Mouse (Mus musculus) common myeloid progenitor, adult 5-6 weeks (primary cell): ENCODE measurements at regions not wholly inside any gene's neighbourhood (a gene's known extent, or its start where the extent isn't known, plus 50 kb on each side); places are given as distances from the start of the nearest gene placed in this dataset.

Experiments used
- ATAC-seq: replicated peaks from 2 replicates; pipeline ENCODE4 v1.8.0; 2016; ENCODE audit warnings: low read depth, mild to moderate bottlenecking, moderate TSS enrichment, inconsistent platforms; ENCODE audit not compliant: poor library complexity, severe bottlenecking

DNA sequence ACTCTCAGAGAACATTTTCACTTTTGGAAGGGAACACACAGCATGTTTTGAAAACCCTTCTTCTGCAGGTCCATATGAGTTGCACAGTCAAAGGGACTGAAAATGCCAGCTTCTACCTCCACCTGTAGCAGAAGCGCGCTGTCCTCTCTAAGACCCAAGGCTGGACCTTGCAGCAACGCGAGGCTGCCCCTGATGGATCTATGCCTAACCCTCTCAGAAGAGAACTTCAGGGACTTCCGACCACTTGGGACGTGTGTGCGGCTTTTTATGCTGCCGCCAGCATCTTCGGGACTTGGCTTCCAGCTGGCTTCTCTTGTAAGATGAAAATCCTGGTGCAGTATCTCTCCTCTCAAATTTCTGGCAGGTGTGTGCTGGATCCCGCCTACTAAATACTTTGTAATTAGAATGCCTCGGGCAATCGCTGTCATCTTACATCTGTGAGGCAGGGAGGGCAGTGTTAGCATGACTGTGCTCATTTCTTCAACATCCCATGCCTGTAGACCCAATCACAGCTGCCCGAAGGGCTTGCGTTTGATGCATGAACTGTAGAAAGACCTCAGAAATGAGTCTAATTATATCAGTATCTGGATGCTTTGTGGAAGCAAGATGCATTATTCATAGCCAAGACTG is 171.8 kb upstream of the Rnf219 start:
- ATAC-seq, result no peak

GRCm38 (mm10) chr14:104692616-104693015 is 170.2 kb upstream of the Rnf219 start:
- ATAC-seq, result no peak

DNA sequence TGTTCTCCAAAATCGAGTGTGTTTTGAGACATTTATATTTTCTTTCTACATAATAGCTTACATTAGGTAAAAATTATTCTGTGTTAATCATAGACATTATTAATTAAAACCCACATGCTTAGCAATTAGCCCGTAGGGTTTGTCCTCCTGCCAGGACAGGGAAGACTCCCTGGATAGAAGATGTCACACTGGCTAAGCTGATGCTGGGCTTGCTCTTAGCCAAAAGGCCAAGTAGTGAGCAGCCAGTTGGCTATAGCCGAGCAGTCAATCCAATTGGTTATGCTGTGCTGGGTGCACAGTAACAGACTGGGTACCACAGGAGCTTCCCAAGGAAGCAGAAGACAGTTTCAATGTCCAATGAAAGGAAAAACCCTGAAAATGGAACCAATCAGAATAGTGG is 166.0 kb upstream of the Rnf219 start:
- ATAC-seq, result no peak

- ATAC-seq, result no peak
These were observed 154.4 kb upstream of the Rnf219 start for GRCm38 (mm10) chr14:104676810-104677209.

- no peak for ATAC-seq
These were observed 139.3 kb upstream of the Rnf219 start for GRCm38 (mm10) chr14:104661696-104662095.

DNA sequence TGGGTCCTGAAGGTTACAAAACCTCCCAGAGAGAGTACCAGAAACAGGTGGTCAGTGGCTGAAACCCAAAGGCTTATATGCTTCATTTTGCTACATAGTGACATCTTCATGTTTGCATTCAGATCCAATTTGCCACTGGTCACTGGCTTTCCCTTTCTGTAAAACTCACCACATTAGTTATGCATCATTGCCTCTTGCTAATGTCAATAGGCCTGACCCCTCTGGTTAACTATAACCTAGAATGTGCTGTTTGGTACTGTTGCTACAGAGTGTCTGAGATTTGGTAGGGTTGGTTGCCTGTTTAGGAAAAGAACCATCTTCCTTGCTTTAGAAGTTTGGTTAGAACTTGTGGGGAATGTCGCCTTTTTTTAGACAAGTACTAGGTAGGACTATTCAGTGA is 136.3 kb upstream of the Rnf219 start:
- no peak for ATAC-seq

- ATAC-seq, result no peak
These were observed 127.5 kb upstream of the Rnf219 start for GRCm38 (mm10) chr14:104649980-104650379.

GRCm38 (mm10) chr14:104644626-104645025 is 122.2 kb upstream of the Rnf219 start:
- ATAC-seq, result no peak

GRCm38 (mm10) chr14:104642783-104643182 is 120.3 kb upstream of the Rnf219 start:
- no peak for ATAC-seq

GRCm38 (mm10) chr14:104639300-104639699 is 116.9 kb upstream of the Rnf219 start:
- no peak for ATAC-seq

- ATAC-seq, result no peak
These were observed 89.0 kb upstream of the Rnf219 start for GRCm38 (mm10) chr14:104611467-104611866.

GRCm38 (mm10) chr14:104610378-104610777 is 87.9 kb upstream of the Rnf219 start:
- peak; percentile 50; the same call in 1 of the 2 replicates for ATAC-seq

DNA sequence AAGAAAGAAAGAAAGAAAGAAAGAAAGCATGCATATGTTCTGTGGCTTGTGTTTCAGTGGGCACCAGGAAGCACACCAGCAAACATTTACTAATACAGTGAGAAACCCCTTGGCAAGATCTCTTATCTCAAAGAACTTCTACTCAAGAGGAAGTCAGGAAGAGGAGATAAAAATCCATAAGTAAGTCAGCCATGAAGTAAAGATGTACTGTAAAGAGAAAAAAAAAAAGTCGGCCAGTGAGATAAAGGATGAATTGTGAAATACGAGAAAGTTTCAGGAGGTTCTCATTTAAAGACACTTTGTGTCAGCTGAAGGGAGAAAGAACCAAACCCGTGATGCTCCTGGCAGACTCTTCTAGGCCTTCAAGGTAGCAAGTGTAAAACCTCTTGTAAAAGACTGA is 72.4 kb upstream of the Rnf219 start:
- ATAC-seq, result 0 out of 2 replicates have a peak, but pooled peaks have one; percentile 22
